Mouse (Mus musculus): ENCODE data around the gene Lrrc3c. TPM values are rescaled to one million over a fixed set of nuclear protein-coding genes. Genes with fewer than 3 reads are reported as not detected.

Gene Lrrc3c
- polyA plus RNA-seq, 1 experiment from 2014 or later: not detected

DNA sequence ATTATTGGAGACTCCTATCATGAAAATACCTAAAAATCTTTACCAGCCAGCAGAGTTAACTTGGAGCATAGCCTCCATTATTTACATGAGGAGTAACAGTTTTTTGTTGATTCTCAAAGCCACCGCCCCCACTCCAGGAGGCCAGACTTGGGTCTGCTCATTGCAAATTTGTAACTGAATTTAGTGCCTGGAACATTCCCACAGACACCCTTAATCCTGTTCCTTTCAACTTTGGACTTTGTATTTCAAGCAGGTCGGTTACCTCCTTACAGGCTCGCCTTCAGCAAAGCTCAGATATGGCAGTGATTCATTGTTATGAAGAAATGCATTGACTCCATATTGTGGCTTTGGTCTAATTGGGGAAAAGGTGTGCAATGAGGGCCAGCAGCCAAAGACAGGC lies 46.7 kb downstream of the Lrrc3c start:
- no peaks in the 10 kb centered on the region for H3K4me1 ChIP-seq
- no peaks in the 10 kb centered on the region for H3K27me3 ChIP-seq
- no peak overlapping the region for H3K9ac ChIP-seq (replicated peaks)
- WGBS: 79% methylated on average over 3 of the region's 3 CpGs
- H3K4me3 ChIP-seq: no peak overlapping the region
- no peaks in the 10 kb centered on the region for H3K36me3 ChIP-seq
- no peak for ATAC-seq (replicated peaks)
- no peaks in the 10 kb centered on the region for H3K9me3 ChIP-seq
- H3K4me2 ChIP-seq (replicated peaks): no peak overlapping the region
- H3K27ac ChIP-seq (replicated peaks): no peak overlapping the region

DNA sequence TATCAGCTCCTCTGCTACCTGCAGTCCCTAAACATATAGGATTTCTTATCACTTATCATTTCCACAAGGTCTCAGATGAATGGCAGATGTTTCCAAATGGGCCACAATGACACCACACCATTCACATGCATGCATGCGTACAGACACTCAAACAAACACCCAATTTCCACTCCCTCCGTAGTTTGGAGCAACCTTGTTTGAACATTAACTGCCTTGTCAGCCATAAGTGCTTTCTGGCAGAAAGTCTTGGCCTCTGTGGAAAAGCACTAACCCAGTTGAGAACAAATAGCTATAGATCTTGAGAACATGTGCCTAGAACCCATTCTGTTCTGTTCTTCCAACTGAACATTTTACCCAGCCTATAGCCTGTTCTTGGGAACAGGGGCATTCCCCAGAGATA lies 47.9 kb downstream of the Lrrc3c start:
- Histone ChIP-seq H3K4me2 (replicated peaks) (no peak overlapping the region), H3K27ac (replicated peaks) (no peak overlapping the region), H3K4me3 (no peak overlapping the region), H3K36me3 (no peaks in the 10 kb centered on the region), H3K4me1 (no peaks in the 10 kb centered on the region), H3K9me3 (no peaks in the 10 kb centered on the region), H3K27me3 (no peaks in the 10 kb centered on the region), H3K9ac (replicated peaks) (no peak overlapping the region)
- 91% methylated on average over 2 of the region's 2 CpGs for WGBS
- no peak for ATAC-seq (replicated peaks)

- no peak for ATAC-seq (replicated peaks)
- 66% methylated on average over 2 of the region's 2 CpGs for WGBS
- Histone ChIP-seq H3K4me2 (replicated peaks) (no peak within 1 kb of the TSS), H3K27ac (replicated peaks) (no peak within 1 kb of the TSS), H3K9me3 (no peaks in the 10 kb centered on the region), H3K9ac (replicated peaks) (no peak within 1 kb of the TSS), H3K4me3 (no peak within 1 kb of the TSS), H3K27me3 (no peaks in the 10 kb centered on the region), H3K4me1 (no peaks in the 10 kb centered on the region), H3K36me3 (no peaks in the 10 kb centered on the region)
These were observed 48.4 kb downstream of the Lrrc3c start, which contains the start of gene Gsdma2 for GRCm38 (mm10) chr11:98646459-98646858. TSS of gene Gsdma2 (plus strand) at chr11:98646759.

Other genes with a start within 250 kb of the Lrrc3c start
- gene Ppp1r1b, start 249.9 kb upstream of the Lrrc3c start, polyA plus RNA-seq (2015; fragmentation: Nextera tagmentation; extraction: Ambion mirVana): 49.6 and 60.4 TPM in 2 replicates
- 53.2 and 56.5 TPM in 2 replicates for gene Stard3, start 239.9 kb upstream of the Lrrc3c start, polyA plus RNA-seq (2015; fragmentation: Nextera tagmentation; extraction: Ambion mirVana)
- gene Tcap, start 214.5 kb upstream of the Lrrc3c start, polyA plus RNA-seq (2015; fragmentation: Nextera tagmentation; extraction: Ambion mirVana): 0.18 and 0.20 TPM in 2 replicates
- gene Pnmt, start 211.8 kb upstream of the Lrrc3c start, polyA plus RNA-seq (2015; fragmentation: Nextera tagmentation; extraction: Ambion mirVana): 0.42 and 0.70 TPM in 2 replicates
- 6.5 and 7.7 TPM in 2 replicates for gene Pgap3, start 197.8 kb upstream of the Lrrc3c start, polyA plus RNA-seq (2015; fragmentation: Nextera tagmentation; extraction: Ambion mirVana)
- 6.1 and 6.2 TPM in 2 replicates for gene Erbb2, start 185.8 kb upstream of the Lrrc3c start, polyA plus RNA-seq (2015; fragmentation: Nextera tagmentation; extraction: Ambion mirVana)
- 259 and 263 TPM in 2 replicates for gene Mien1, start 159.3 kb upstream of the Lrrc3c start, polyA plus RNA-seq (2015; fragmentation: Nextera tagmentation; extraction: Ambion mirVana)
- gene Grb7, start 151.9 kb upstream of the Lrrc3c start, polyA plus RNA-seq (2015; fragmentation: Nextera tagmentation; extraction: Ambion mirVana): 0.42 and 0.61 TPM in 2 replicates
- gene Ikzf3, start 52.3 kb upstream of the Lrrc3c start, polyA plus RNA-seq (2015; fragmentation: Nextera tagmentation; extraction: Ambion mirVana): 0.10 TPM in 1 of 2 replicates, not detected in the other
- gene Zpbp2, start 47.2 kb upstream of the Lrrc3c start, polyA plus RNA-seq (2015; fragmentation: Nextera tagmentation; extraction: Ambion mirVana): 0.10 TPM in 1 of 2 replicates, not detected in the other
- gene Ormdl3, start 10.9 kb upstream of the Lrrc3c start, polyA plus RNA-seq (2015; fragmentation: Nextera tagmentation; extraction: Ambion mirVana): 106 and 115 TPM in 2 replicates
- gene Gm12355, start 27.4 kb downstream of the Lrrc3c start, polyA plus RNA-seq (2015; fragmentation: Nextera tagmentation; extraction: Ambion mirVana): 0.52 and 0.83 TPM in 2 replicates
- gene Gsdma3, start 28.1 kb downstream of the Lrrc3c start, polyA plus RNA-seq (2015; fragmentation: Nextera tagmentation; extraction: Ambion mirVana): not detected in 2 replicates
- not detected in 2 replicates for gene Gsdma2, start 48.5 kb downstream of the Lrrc3c start, polyA plus RNA-seq (2015; fragmentation: Nextera tagmentation; extraction: Ambion mirVana)
- gene Gsdma, start 66.1 kb downstream of the Lrrc3c start, polyA plus RNA-seq (2015; fragmentation: Nextera tagmentation; extraction: Ambion mirVana): not detected in 2 replicates
- gene Psmd3, start 84.3 kb downstream of the Lrrc3c start, polyA plus RNA-seq (2015; fragmentation: Nextera tagmentation; extraction: Ambion mirVana): 209 and 213 TPM in 2 replicates
- not detected in 2 replicates for gene Csf3, start 103.0 kb downstream of the Lrrc3c start, polyA plus RNA-seq (2015; fragmentation: Nextera tagmentation; extraction: Ambion mirVana)
- 85.1 and 93.6 TPM in 2 replicates for gene Med24, start 131.1 kb downstream of the Lrrc3c start, polyA plus RNA-seq (2015; fragmentation: Nextera tagmentation; extraction: Ambion mirVana)
- 164 and 166 TPM in 2 replicates for gene Thra, start 142.3 kb downstream of the Lrrc3c start, polyA plus RNA-seq (2015; fragmentation: Nextera tagmentation; extraction: Ambion mirVana)
- 3.6 TPM in 2 replicates for gene Nr1d1, start 177.0 kb downstream of the Lrrc3c start, polyA plus RNA-seq (2015; fragmentation: Nextera tagmentation; extraction: Ambion mirVana)
- 30.2 and 31.7 TPM in 2 replicates for gene Msl1, start 197.2 kb downstream of the Lrrc3c start, polyA plus RNA-seq (2015; fragmentation: Nextera tagmentation; extraction: Ambion mirVana)
- gene Casc3, start 206.6 kb downstream of the Lrrc3c start, polyA plus RNA-seq (2015; fragmentation: Nextera tagmentation; extraction: Ambion mirVana): 53.5 and 53.9 TPM in 2 replicates
- gene Rapgefl1, start 238.5 kb downstream of the Lrrc3c start, polyA plus RNA-seq (2015; fragmentation: Nextera tagmentation; extraction: Ambion mirVana): 4.2 and 5.8 TPM in 2 replicates